8 mouse cellular contexts compared by ENCODE assay signal in genomic region chr8:119676389-119676788, GRCm38 (mm10). TPM values are rescaled to one million over a fixed set of nuclear protein-coding genes. Genes with fewer than 3 reads are reported as not detected.
DNase-seq lines count a peak whose midpoint lies in the region; ATAC-seq lines count a peak whose summit lies in the region.

No protein-coding gene starts in this region.

- intact Hi-C loops in left cerebral cortex, postnatal 25 days (cut with DNase I), result loop anchor here (2.0 kb wide), 3 partner anchors 20 to 264 kb away; partner anchors contain the start of gene Necab2

- H3K9ac ChIP-seq in kidney, embryonic 15.5 days, result no peak overlapping the region

- no peak overlapping the region for H3K4me3 ChIP-seq in kidney, embryonic 15.5 days (replicated peaks)

- H3K27me3 ChIP-seq in kidney, embryonic 15.5 days, result no peaks in the 10 kb centered on the region; the same call in 1 of the 2 replicates

- H3K4me1 ChIP-seq in kidney, embryonic 15.5 days, result peaks cover 11% of the 10 kb centered on the region

- H3K27ac ChIP-seq in kidney, embryonic 15.5 days, result no peak overlapping the region

- no peaks in the 10 kb centered on the region for H3K36me3 ChIP-seq in kidney, embryonic 15.5 days

- H3K4me2 ChIP-seq in kidney, embryonic 15.5 days, result no peak overlapping the region

- no peak for ATAC-seq in kidney, embryonic 15.5 days (replicated peaks; ENCODE audit: low FRiP score)
- peak; percentile 73 for ATAC-seq in inflammation-experienced regulatory T-cells, adult 6 months

- WGBS in kidney, embryonic 15.5 days, result 22% methylated on average over 8 of the region's 8 CpGs

- no peaks in the 10 kb centered on the region for H3K9me3 ChIP-seq in kidney, embryonic 15.5 days (replicated peaks)

- peak; percentile 94 for DNase-seq in kidney, adult 18-20 months
- peak; percentile 90 to 95 for DNase-seq in cerebellum, postnatal 36 days
- peak; percentile 92 to 93 for DNase-seq in gastrocnemius, adult 8-10 months (ENCODE audit: low spot score in 2 of 2)
- peak; percentile 89 to 93 for DNase-seq in left cerebral cortex, postnatal 25 days (ENCODE audit: low spot score in 2 of 2)
- peak; percentile 39 to 60 for DNase-seq in monocyte, adult 2 months (ENCODE audit: low read depth in 1 of 2, low spot score in 2 of 2)
- peak; percentile 56 to 72 for DNase-seq in spleen, postnatal 14 days (ENCODE audit: low spot score in 2 of 2)

RNA-seq across cellular contexts. Expression of gene Wfdc1, which starts 10.2 kb away (rescaled TPM):
- polyA plus RNA-seq in kidney, embryonic 15.5 days (2015; fragmentation: Nextera tagmentation; extraction: Ambion mirVana), result 2.3 and 3.0 TPM in 2 replicates
- 10 to 100 TPM; 63.4 to 89.3 (median 75.2) TPM for total RNA-seq in gastrocnemius, adult 8-10 months (2022)
- not detected for polyA plus RNA-seq in inflammation-experienced regulatory T-cells, adult 6 months (2017; shearing (Covaris generic))
- 10 to 100 TPM in 1 of 2 experiments, 1 to 10 TPM in 1; 8.6 to 10.8 TPM for total RNA-seq in left cerebral cortex, postnatal 25 days (2021)

RNA-seq across cellular contexts. Expression of gene Atp2c2, which starts 23.4 kb away (rescaled TPM):
- 1.6 and 2.7 TPM in 2 replicates for polyA plus RNA-seq in kidney, embryonic 15.5 days (2015; fragmentation: Nextera tagmentation; extraction: Ambion mirVana)
- total RNA-seq in gastrocnemius, adult 8-10 months (2022), result not detected
- polyA plus RNA-seq in inflammation-experienced regulatory T-cells, adult 6 months (2017; shearing (Covaris generic)), result not detected
- total RNA-seq in left cerebral cortex, postnatal 25 days (2021), result 1 to 10 TPM; 1.9 to 2.1 TPM

RNA-seq across cellular contexts. Expression of gene Kcng4, which starts 40.9 kb away (rescaled TPM):
- 0.05 TPM in 1 of 2 replicates, not detected in the other for polyA plus RNA-seq in kidney, embryonic 15.5 days (2015; fragmentation: Nextera tagmentation; extraction: Ambion mirVana)
- 10 to 100 TPM in 3 of 4 experiments, 1 to 10 TPM in 1; 8.3 to 22.8 (median 16.5) TPM for total RNA-seq in gastrocnemius, adult 8-10 months (2022)
- not detected for polyA plus RNA-seq in inflammation-experienced regulatory T-cells, adult 6 months (2017; shearing (Covaris generic))
- 1 to 10 TPM; 3.3 to 4.0 TPM for total RNA-seq in left cerebral cortex, postnatal 25 days (2021)

Comparison
In these comparisons a context has a peak if more than half of its experiments do, and no peak if none do; other contexts are left out.
1. RNA of gene Wfdc1, which starts 10.2 kb away (total RNA-seq): 63.4 to 89.3 TPM in gastrocnemius, adult 8-10 months; 8.6 to 10.8 TPM in left cerebral cortex, postnatal 25 days; every median in the first group is over 4 times any median in the second.
2. Peak in every context shown above with its lines, with median percentiles within 50 percentile points of each other: DNase-seq.